Mouse (Mus musculus): ENCODE results near the gene Tmem132b. TPM values are rescaled to one million over a fixed set of nuclear protein-coding genes. Genes with fewer than 3 reads are reported as not detected.
"Not testable (repeated sequence)": the region's sequence is repeated elsewhere in the genome, so short reads cannot be mapped to it uniquely, and the experiment has no call there.

Tmem132b gene
- 4.6 and 8.2 TPM in 2 replicates for polyA plus RNA-seq (2012; rRNA removed)

GRCm38 (mm10) chr5:125531634-125532033 is at the start of gene Tmem132b:
TSS of gene Tmem132b (plus strand) at chr5:125531774.
- TF ChIP-seq POLR2A (IDR thresholded peaks at IDR 0.05; ENCODE audit: borderline replicate concordance, extremely low read depth, insufficient read depth, insufficient read length, poor library complexity, severe bottlenecking) (no peak), CTCF (IDR thresholded peaks at IDR 0.05; ENCODE audit: borderline replicate concordance, extremely low read depth, insufficient read depth, insufficient read length) (no peak)

DNA sequence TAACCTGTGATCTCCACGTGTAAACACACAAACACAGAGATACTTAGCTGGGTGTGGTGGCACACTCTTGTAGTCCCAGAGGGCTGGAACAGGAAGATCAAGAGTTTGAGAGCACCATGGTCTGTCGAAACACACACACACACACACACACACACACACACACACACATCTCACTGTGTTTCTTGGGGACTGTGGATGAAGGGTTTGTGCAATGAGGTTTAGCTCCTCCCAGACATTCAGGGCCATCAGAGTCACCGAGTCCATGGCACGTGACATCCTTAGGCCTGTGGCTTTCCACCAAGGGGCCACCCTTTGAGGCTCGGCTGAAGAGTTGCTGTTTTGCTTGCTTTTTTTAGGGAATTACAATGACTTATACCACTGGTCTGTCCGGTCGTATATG is 49.1 kb upstream of the Tmem132b start:
- no peak for DNase-seq (ENCODE audit: low read depth)
- TF ChIP-seq POLR2A (IDR thresholded peaks at IDR 0.05; ENCODE audit: borderline replicate concordance, extremely low read depth, insufficient read depth, insufficient read length, poor library complexity, severe bottlenecking) (no peak), CTCF (IDR thresholded peaks at IDR 0.05; ENCODE audit: borderline replicate concordance, extremely low read depth, insufficient read depth, insufficient read length) (no peak)

More at GRCm38 (mm10) chr5:125531634-125532033, at the start of gene Tmem132b:
- DNase-seq (ENCODE audit: low read depth): peak; percentile 73

DNA sequence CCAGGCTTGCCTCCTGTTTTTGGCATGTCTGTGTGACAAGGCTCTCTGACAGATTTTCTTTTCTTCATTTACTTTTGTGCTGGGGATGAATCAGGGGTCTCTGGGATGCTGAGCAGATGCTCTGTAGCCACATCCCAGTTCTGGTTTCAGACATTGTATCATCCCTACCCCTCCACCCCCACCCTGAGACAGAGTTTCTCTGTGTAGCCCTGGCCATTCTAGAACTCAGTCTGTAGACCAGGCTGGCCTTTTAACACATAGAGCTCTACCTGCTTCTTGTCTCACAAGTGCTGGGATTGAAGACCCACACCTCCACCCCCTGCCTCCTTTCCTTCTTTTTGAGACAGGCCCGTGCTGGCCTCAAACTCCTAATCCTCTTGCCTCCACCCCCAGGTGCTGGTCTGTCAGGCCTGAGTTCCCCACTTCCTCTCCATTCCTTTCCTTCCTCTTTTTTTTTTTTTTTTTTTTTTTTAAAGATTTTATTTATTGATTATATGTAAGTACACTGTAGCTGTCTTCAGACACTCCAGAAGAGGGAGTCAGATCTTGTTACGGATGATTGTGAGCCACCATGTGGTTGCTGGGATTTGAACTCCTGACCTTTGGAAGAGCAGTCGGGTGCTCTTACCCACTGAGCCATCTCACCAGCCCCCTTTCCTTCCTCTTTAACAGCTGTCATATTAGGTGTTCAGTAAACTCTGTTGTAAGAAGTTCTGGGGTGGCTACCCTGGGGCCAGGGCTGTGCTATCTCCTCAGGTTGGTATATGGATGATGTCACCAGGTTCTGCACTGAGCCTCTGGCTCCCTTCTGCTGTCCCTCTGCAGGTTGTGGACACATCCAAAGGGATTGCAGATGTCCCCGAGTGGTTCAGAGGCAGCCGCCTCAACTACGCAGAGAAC is 47.6 kb upstream of the Tmem132b start:
- TF ChIP-seq CTCF (IDR thresholded peaks at IDR 0.05; ENCODE audit: borderline replicate concordance, extremely low read depth, insufficient read depth, insufficient read length) (no peak), POLR2A (IDR thresholded peaks at IDR 0.05; ENCODE audit: borderline replicate concordance, extremely low read depth, insufficient read depth, insufficient read length, poor library complexity, severe bottlenecking) (no peak)
- DNase-seq (ENCODE audit: low read depth): no peak

DNA sequence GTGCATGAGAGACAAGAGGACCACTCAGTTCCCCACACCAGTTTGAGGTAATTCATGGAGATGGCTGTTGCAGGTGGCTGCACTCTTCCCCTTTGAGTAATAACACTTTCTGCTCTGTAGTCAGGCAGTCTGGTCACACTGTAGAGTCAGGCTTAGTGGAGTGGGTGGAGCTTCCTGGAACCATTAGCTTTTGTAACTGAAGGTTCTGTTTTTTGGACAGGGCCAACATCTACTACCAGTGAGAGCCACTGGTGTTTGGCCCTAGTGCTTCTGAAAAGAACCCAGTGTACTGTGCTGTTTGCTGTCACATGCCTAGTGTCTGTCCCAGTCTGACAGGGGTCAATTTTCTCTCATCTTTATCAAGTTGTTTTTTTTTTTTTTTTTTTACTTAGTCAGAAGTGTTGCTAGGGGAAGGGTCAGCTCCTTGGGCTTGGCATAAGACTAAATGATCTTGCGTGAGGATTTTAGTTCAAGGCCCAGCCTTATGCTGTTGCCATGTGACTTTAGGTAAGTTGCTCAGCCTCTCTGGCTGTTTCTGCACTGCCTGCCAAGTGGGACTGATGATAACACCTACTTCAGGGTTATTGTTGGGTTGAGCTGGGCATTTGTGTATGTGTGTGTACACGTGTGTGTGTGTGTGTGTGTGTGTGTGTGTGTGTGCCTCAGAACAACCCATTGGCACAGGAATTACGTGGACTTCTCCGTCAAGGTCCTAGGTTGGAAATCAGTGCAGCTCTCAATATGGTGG is 46.4 kb upstream of the Tmem132b start:
- TF ChIP-seq CTCF (IDR thresholded peaks at IDR 0.05; ENCODE audit: borderline replicate concordance, extremely low read depth, insufficient read depth, insufficient read length): no peak
- no peak for TF ChIP-seq POLR2A (IDR thresholded peaks at IDR 0.05; ENCODE audit: borderline replicate concordance, extremely low read depth, insufficient read depth, insufficient read length, poor library complexity, severe bottlenecking)
- DNase-seq (ENCODE audit: low read depth): no peak

DNA sequence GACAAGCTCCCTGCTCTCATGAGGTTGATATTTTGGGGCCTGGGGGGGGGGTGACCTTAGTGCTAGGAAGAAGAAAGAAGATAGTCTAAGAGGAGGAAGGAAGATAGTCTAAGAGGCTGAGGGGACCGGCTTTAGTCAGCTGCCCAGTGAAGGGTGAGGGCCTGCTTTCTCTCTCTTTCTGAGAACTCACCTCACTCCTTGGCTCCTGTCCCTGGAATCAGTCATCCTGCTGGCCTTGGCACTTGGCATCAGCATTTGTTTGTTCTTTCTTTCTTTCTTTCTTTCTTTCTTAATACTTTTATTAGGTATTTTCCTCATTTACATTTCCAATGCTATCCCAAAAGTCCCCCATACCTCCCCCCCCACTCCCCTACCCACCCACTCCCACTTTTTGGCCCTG is 45.5 kb upstream of the Tmem132b start:
- TF ChIP-seq CTCF (IDR thresholded peaks at IDR 0.05; ENCODE audit: borderline replicate concordance, extremely low read depth, insufficient read depth, insufficient read length): no peak
- no peak for TF ChIP-seq POLR2A (IDR thresholded peaks at IDR 0.05; ENCODE audit: borderline replicate concordance, extremely low read depth, insufficient read depth, insufficient read length, poor library complexity, severe bottlenecking)
- no peak for DNase-seq (ENCODE audit: low read depth)

- no peak for TF ChIP-seq CTCF (IDR thresholded peaks at IDR 0.05; ENCODE audit: borderline replicate concordance, extremely low read depth, insufficient read depth, insufficient read length)
- TF ChIP-seq POLR2A (IDR thresholded peaks at IDR 0.05; ENCODE audit: borderline replicate concordance, extremely low read depth, insufficient read depth, insufficient read length, poor library complexity, severe bottlenecking): no peak
- peak; percentile 78 for DNase-seq (ENCODE audit: low read depth)
Measured at GRCm38 (mm10) chr5:125487375-125488115, 44.0 kb upstream of the Tmem132b start.

DNA sequence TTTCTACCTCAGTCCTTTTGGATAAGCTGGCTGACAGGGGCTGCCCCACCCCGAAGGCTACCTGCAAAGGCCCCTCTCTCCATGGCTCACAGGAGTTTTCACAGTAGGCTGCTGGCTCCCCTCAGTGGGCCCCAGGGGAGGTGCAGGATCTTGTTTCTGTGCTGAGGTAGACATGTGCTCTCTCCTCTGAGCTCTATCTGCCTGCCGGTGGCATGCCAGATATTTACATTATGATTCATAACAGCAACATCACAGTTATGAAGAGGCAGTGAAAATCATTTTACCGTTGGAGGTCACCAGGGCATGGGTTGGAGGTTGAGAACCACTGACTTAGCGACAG is 43.5 kb upstream of the Tmem132b start:
- no peak for TF ChIP-seq POLR2A (IDR thresholded peaks at IDR 0.05; ENCODE audit: borderline replicate concordance, extremely low read depth, insufficient read depth, insufficient read length, poor library complexity, severe bottlenecking)
- TF ChIP-seq CTCF (IDR thresholded peaks at IDR 0.05; ENCODE audit: borderline replicate concordance, extremely low read depth, insufficient read depth, insufficient read length): peak; percentile 30; the same call in 1 of the 2 replicates
- peak; percentile 35 for DNase-seq (ENCODE audit: low read depth)

DNA sequence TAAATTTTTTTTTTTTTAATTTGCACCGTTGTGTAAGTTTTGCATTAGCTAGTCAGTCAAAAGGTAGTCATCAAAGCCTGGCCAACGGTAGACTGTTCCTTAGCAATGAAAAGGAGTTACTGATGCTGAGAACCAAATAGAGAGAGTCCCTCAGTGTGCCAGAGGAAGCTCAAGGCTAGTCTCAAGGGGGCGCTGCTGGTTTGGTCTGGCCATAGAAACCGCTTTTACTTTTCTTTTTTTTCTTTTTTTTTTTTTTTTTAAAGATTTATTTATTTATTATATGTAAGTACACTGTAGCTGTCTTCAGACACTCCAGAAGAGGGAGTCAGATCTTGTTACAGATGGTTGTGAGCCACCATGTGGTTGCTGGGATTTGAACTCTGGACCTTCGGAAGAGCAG is 42.6 kb upstream of the Tmem132b start:
- DNase-seq (ENCODE audit: low read depth): not testable (repeated sequence)

GRCm38 (mm10) chr5:125491107-125491506 is 40.5 kb upstream of the Tmem132b start:
- TF ChIP-seq CTCF (IDR thresholded peaks at IDR 0.05; ENCODE audit: borderline replicate concordance, extremely low read depth, insufficient read depth, insufficient read length): no peak
- no peak for TF ChIP-seq POLR2A (IDR thresholded peaks at IDR 0.05; ENCODE audit: borderline replicate concordance, extremely low read depth, insufficient read depth, insufficient read length, poor library complexity, severe bottlenecking)
- no peak for DNase-seq (ENCODE audit: low read depth)

- DNase-seq (ENCODE audit: low read depth): peak; percentile 26
- TF ChIP-seq CTCF (IDR thresholded peaks at IDR 0.05; ENCODE audit: borderline replicate concordance, extremely low read depth, insufficient read depth, insufficient read length) (no peak), POLR2A (IDR thresholded peaks at IDR 0.05; ENCODE audit: borderline replicate concordance, extremely low read depth, insufficient read depth, insufficient read length, poor library complexity, severe bottlenecking) (no peak)
Measured at GRCm38 (mm10) chr5:125492379-125493092, 39.0 kb upstream of the Tmem132b start.

GRCm38 (mm10) chr5:125493093-125493423 is 38.5 kb upstream of the Tmem132b start:
- TF ChIP-seq POLR2A (IDR thresholded peaks at IDR 0.05; ENCODE audit: borderline replicate concordance, extremely low read depth, insufficient read depth, insufficient read length, poor library complexity, severe bottlenecking) (no peak), CTCF (IDR thresholded peaks at IDR 0.05; ENCODE audit: borderline replicate concordance, extremely low read depth, insufficient read depth, insufficient read length) (no peak)

More at GRCm38 (mm10) chr5:125493093-125493423, 38.5 kb upstream of the Tmem132b start:
- no peak for DNase-seq (ENCODE audit: low read depth)
